Mouse (Mus musculus) E14TG2a.4 (cell line): ENCODE measurements around the gene Drosha.

Source experiments
- H3K27me3 ChIP-seq: 2 replicates; pipeline ENCODE4 v1.6.1; 2014; ENCODE audit warnings: low read length, control low read depth; ENCODE audit not compliant: insufficient read depth
- H3K36me3 ChIP-seq: 2 replicates; pipeline ENCODE4 v1.6.1; 2014; ENCODE audit warnings: low read length, control low read depth; ENCODE audit not compliant: insufficient read depth
- H3K4me1 ChIP-seq: replicated peaks from 2 replicates; pipeline ENCODE4 v1.6.1; 2014; ENCODE audit warnings: low read depth, low read length, control low read depth
- H3K4me3 ChIP-seq: replicated peaks from 2 replicates; pipeline ENCODE4 v1.5.1; 2014; ENCODE audit warnings: mild to moderate bottlenecking, low read length
- H3K9me3 ChIP-seq: 2 replicates; pipeline ENCODE4 v1.6.1; 2014; ENCODE audit warnings: low read length, control low read depth
- CTCF ChIP-seq: conservative IDR thresholded peaks from 2 replicates; pipeline ENCODE4 v1.5.1; 2014; ENCODE audit warnings: low read length
- NANOG ChIP-seq: IDR thresholded peaks from 2 replicates; pipeline ENCODE4 v1.6.1; 2014; ENCODE audit warnings: borderline replicate concordance, low read length, mixed read lengths
- POU5F1 ChIP-seq: IDR thresholded peaks from 2 replicates; pipeline ENCODE4 v1.6.1; 2014; ENCODE audit warnings: low read length, borderline replicate concordance

The Drosha gene

GRCm38 (mm10) chr15:12863669-12864068, 39.1 kb downstream of the Drosha start:
- Histone ChIP-seq H3K4me1 (peaks cover 13% of the 10 kb centered on the region), H3K27me3 (no peaks in the 10 kb centered on the region), H3K36me3 (peaks cover 97% of the 10 kb centered on the region), H3K9me3 (no peaks in the 10 kb centered on the region), H3K4me3 (no peak overlapping the region)
- no peak for TF ChIP-seq NANOG
- no peak for TF ChIP-seq CTCF
- TF ChIP-seq POU5F1, result no peak

GRCm38 (mm10) chr15:12865595-12866314, 41.1 kb downstream of the Drosha start:
- H3K36me3 ChIP-seq, result peaks cover 95% of the 10 kb centered on the region
- no peaks in the 10 kb centered on the region for H3K27me3 ChIP-seq
- no peaks in the 10 kb centered on the region for H3K9me3 ChIP-seq
- no peak for TF ChIP-seq CTCF
- no peak for TF ChIP-seq POU5F1
- no peak for TF ChIP-seq NANOG
- no peak overlapping the region for H3K4me3 ChIP-seq
- H3K4me1 ChIP-seq, result peaks cover 10% of the 10 kb centered on the region

- no peak for TF ChIP-seq POU5F1
- no peaks in the 10 kb centered on the region for H3K9me3 ChIP-seq
- H3K4me1 ChIP-seq, result peaks cover 6% of the 10 kb centered on the region
- no peaks in the 10 kb centered on the region for H3K27me3 ChIP-seq
- peaks cover 91% of the 10 kb centered on the region for H3K36me3 ChIP-seq
- H3K4me3 ChIP-seq, result no peak overlapping the region
Observed at GRCm38 (mm10) chr15:12867269-12867668, 42.7 kb downstream of the Drosha start.

GRCm38 (mm10) chr15:12875442-12876176, 51.0 kb downstream of the Drosha start:
- no peak overlapping the region for H3K4me3 ChIP-seq
- peaks cover 10% of the 10 kb centered on the region for H3K4me1 ChIP-seq
- peaks cover 88% of the 10 kb centered on the region for H3K36me3 ChIP-seq
- TF ChIP-seq CTCF (no peak), POU5F1 (no peak), NANOG (no peak)
- H3K9me3 ChIP-seq, result no peaks in the 10 kb centered on the region
- no peaks in the 10 kb centered on the region for H3K27me3 ChIP-seq

GRCm38 (mm10) chr15:12876266-12876665, 51.7 kb downstream of the Drosha start:
- Histone ChIP-seq H3K9me3 (no peaks in the 10 kb centered on the region), H3K36me3 (peaks cover 89% of the 10 kb centered on the region), H3K4me3 (no peak overlapping the region), H3K27me3 (no peaks in the 10 kb centered on the region), H3K4me1 (peaks cover 10% of the 10 kb centered on the region)
- TF ChIP-seq NANOG (no peak), POU5F1 (no peak), CTCF (no peak)

- Histone ChIP-seq H3K36me3 (peaks cover 89% of the 10 kb centered on the region), H3K9me3 (no peaks in the 10 kb centered on the region), H3K27me3 (no peaks in the 10 kb centered on the region), H3K4me1 (peaks cover 10% of the 10 kb centered on the region), H3K4me3 (no peak overlapping the region)
- TF ChIP-seq NANOG (no peak), CTCF (no peak), POU5F1 (no peak)
Observed at GRCm38 (mm10) chr15:12876881-12877280, 52.3 kb downstream of the Drosha start.

- Histone ChIP-seq H3K4me3 (no peak overlapping the region), H3K27me3 (no peaks in the 10 kb centered on the region), H3K4me1 (peaks cover 10% of the 10 kb centered on the region), H3K36me3 (peaks cover 96% of the 10 kb centered on the region), H3K9me3 (no peaks in the 10 kb centered on the region)
- TF ChIP-seq NANOG (no peak), CTCF (no peak), POU5F1 (no peak)
Observed at GRCm38 (mm10) chr15:12877934-12878333, 53.3 kb downstream of the Drosha start.

- Histone ChIP-seq H3K36me3 (peaks cover 96% of the 10 kb centered on the region), H3K4me1 (peaks cover 10% of the 10 kb centered on the region), H3K27me3 (no peaks in the 10 kb centered on the region), H3K9me3 (no peaks in the 10 kb centered on the region), H3K4me3 (no peak overlapping the region)
- TF ChIP-seq CTCF (no peak), NANOG (no peak), POU5F1 (no peak)
Observed at GRCm38 (mm10) chr15:12878581-12878980, 54.0 kb downstream of the Drosha start.

- no peak for TF ChIP-seq CTCF
- no peaks in the 10 kb centered on the region for H3K27me3 ChIP-seq
- no peak overlapping the region for H3K4me3 ChIP-seq
- H3K4me1 ChIP-seq, result peaks cover 14% of the 10 kb centered on the region
- H3K36me3 ChIP-seq, result peaks cover 99% of the 10 kb centered on the region
- no peaks in the 10 kb centered on the region for H3K9me3 ChIP-seq
Observed at GRCm38 (mm10) chr15:12879937-12880336, 55.3 kb downstream of the Drosha start.

- Histone ChIP-seq H3K4me1 (peaks cover 48% of the 10 kb centered on the region), H3K27me3 (no peaks in the 10 kb centered on the region), H3K9me3 (no peaks in the 10 kb centered on the region), H3K4me3 (no peak overlapping the region), H3K36me3 (peaks cover 96% of the 10 kb centered on the region)
- TF ChIP-seq POU5F1, result no peak
- TF ChIP-seq CTCF, result no peak
- TF ChIP-seq NANOG, result no peak
Observed at GRCm38 (mm10) chr15:12884855-12885254, 60.2 kb downstream of the Drosha start.
